In genomic region chr12:34906376-34906703, GRCm38 (mm10) we compare ENCODE assay signal across 8 mouse cellular contexts. TPM values are rescaled to one million over a fixed set of nuclear protein-coding genes. Genes with fewer than 3 reads are reported as not detected.
DNase-seq lines count a peak whose midpoint lies in the region; ATAC-seq and TF ChIP-seq lines count a peak whose summit lies in the region.

No protein-coding gene starts in this region.

- no peaks in the 10 kb centered on the region for H3K9me3 ChIP-seq in heart, embryonic 12.5 days (replicated peaks)
- no peaks in the 10 kb centered on the region for H3K9me3 ChIP-seq in heart, embryonic 15.5 days (replicated peaks)
- H3K9me3 ChIP-seq in liver, postnatal 0 days (ENCODE audit: low read length) = no peaks in the 10 kb centered on the region

- peak overlapping the region; percentile 88 for H3K4me2 ChIP-seq in heart, embryonic 12.5 days
- H3K4me2 ChIP-seq in heart, embryonic 15.5 days = peak overlapping the region; percentile 98
- peak overlapping the region; percentile 91 for H3K4me2 ChIP-seq in liver, postnatal 0 days (ENCODE audit: low read depth, low read length)

- H3K27me3 ChIP-seq in heart, embryonic 12.5 days (replicated peaks) = peaks cover 17% of the 10 kb centered on the region
- H3K27me3 ChIP-seq in heart, embryonic 15.5 days = peaks cover 14% of the 10 kb centered on the region
- H3K27me3 ChIP-seq in liver, postnatal 0 days (ENCODE audit: insufficient read depth, low read length) = peaks cover 26% of the 10 kb centered on the region

- no peak overlapping the region for H3K27ac ChIP-seq in heart, embryonic 12.5 days (ENCODE audit: poor library complexity, severe bottlenecking)
- no peak overlapping the region for H3K27ac ChIP-seq in heart, embryonic 15.5 days
- H3K27ac ChIP-seq in liver, postnatal 0 days (ENCODE audit: low read depth) = no peak overlapping the region

- WGBS in heart, embryonic 12.5 days = under 1% methylated on average over 10 of the region's 10 CpGs
- WGBS in heart, embryonic 15.5 days = under 1% methylated on average over 10 of the region's 10 CpGs
- 1% methylated on average over 10 of the region's 10 CpGs for WGBS in liver, postnatal 0 days (ENCODE audit: insufficient replicate concordance)

- no peak for DNase-seq in heart, postnatal 4 days
- peak; percentile 3 for DNase-seq in ES-CJ7 (ENCODE audit: low read depth, low spot score)
- no peak for DNase-seq in liver, postnatal 0 days
- DNase-seq in MN1 (ENCODE audit: low spot score) = no peak
- no peak for DNase-seq in right cerebral cortex, postnatal 4 days
- DNase-seq in spleen, postnatal 14 days (ENCODE audit: low spot score in 2 of 2) = no peak

- H3K9ac ChIP-seq in heart, embryonic 12.5 days = peak overlapping the region; percentile 80
- H3K9ac ChIP-seq in heart, embryonic 15.5 days = peak overlapping the region; percentile 66
- H3K9ac ChIP-seq in liver, postnatal 0 days (replicated peaks) = no peak overlapping the region

- H3K36me3 ChIP-seq in heart, embryonic 12.5 days = no peaks in the 10 kb centered on the region
- no peaks in the 10 kb centered on the region for H3K36me3 ChIP-seq in heart, embryonic 15.5 days
- H3K36me3 ChIP-seq in liver, postnatal 0 days (replicated peaks; ENCODE audit: insufficient read depth, low read length) = no peaks in the 10 kb centered on the region

- TF ChIP-seq CTCF in liver, postnatal 0 days (IDR thresholded peaks at IDR 0.05; ENCODE audit: low read depth) = no peak

- peak overlapping the region; percentile 83 for H3K4me3 ChIP-seq in heart, embryonic 12.5 days
- H3K4me3 ChIP-seq in heart, embryonic 15.5 days = peak overlapping the region; percentile 66
- H3K4me3 ChIP-seq in liver, postnatal 0 days (ENCODE audit: low read depth, low read length) = peak overlapping the region; percentile 57

- TF ChIP-seq EP300 in liver, postnatal 0 days (IDR thresholded peaks at IDR 0.05; ENCODE audit: low read depth) = no peak

- H3K4me1 ChIP-seq in heart, embryonic 12.5 days (replicated peaks) = no peaks in the 10 kb centered on the region
- peaks cover 9% of the 10 kb centered on the region for H3K4me1 ChIP-seq in heart, embryonic 15.5 days (replicated peaks)
- H3K4me1 ChIP-seq in liver, postnatal 0 days (ENCODE audit: insufficient read depth) = peaks cover 3% of the 10 kb centered on the region; the same call in 1 of the 2 replicates

- ATAC-seq in heart, embryonic 12.5 days (ENCODE audit: insufficient number of reproducible peaks, low FRiP score) = no peak
- ATAC-seq in heart, embryonic 15.5 days (replicated peaks; ENCODE audit: insufficient number of reproducible peaks, insufficient read depth, low FRiP score, low read depth) = no peak
- ATAC-seq in liver, postnatal 0 days = no peak

RNA-seq across cellular contexts. Expression of gene Hdac9, which starts 10.6 kb away (rescaled TPM):
- 28.9 and 31.8 TPM in 2 replicates for polyA plus RNA-seq in heart, embryonic 12.5 days (2016; fragmentation: Nextera tagmentation; extraction: Ambion mirVana)
- 10 to 100 TPM; 15.4 to 18.2 TPM for total RNA-seq in heart, postnatal 4 days (2021)
- 22.5 and 26.1 TPM in 2 replicates for polyA plus RNA-seq in heart, embryonic 15.5 days (2015; fragmentation: Nextera tagmentation; extraction: Ambion mirVana)
- polyA plus RNA-seq in liver, postnatal 0 days (2015; fragmentation: Nextera tagmentation; extraction: Ambion mirVana) = 1.3 and 1.5 TPM in 2 replicates
